Mouse (Mus musculus) heart, adult 2 months (tissue): ENCODE measurements around the gene 9430097D07Rik. TPM values are rescaled to one million over a fixed set of nuclear protein-coding genes. Genes with fewer than 3 reads are reported as not detected.

ENCODE experiments used
- DNase-seq, 2 experiments: peaks; one replicate each; pipeline ENCODE4 v3.0.0; 2021
- H3K27ac ChIP-seq: fragments of 200-600 bp; 2 replicates; pipeline ENCODE4 v1.8.1; 2022
- H3K27me3 ChIP-seq: fragments of 200-500 bp; 2 replicates; pipeline ENCODE4 v1.6.1; 2012; ENCODE audit warnings: mild to moderate bottlenecking, low read length, inconsistent platforms, mixed read lengths; ENCODE audit not compliant: control insufficient read depth, insufficient read depth
- H3K36me3 ChIP-seq: fragments of 200-500 bp; 2 replicates; pipeline ENCODE4 v1.6.1; 2012; ENCODE audit warnings: low read length, inconsistent platforms; ENCODE audit not compliant: control insufficient read depth, insufficient read depth
- H3K4me1 ChIP-seq: fragments of 200-500 bp; 2 replicates; pipeline ENCODE4 v1.6.1; 2011; ENCODE audit warnings: low read length; ENCODE audit not compliant: control insufficient read depth, insufficient read depth
- H3K4me3 ChIP-seq: fragments of 200-600 bp; 2 replicates; pipeline ENCODE4 v1.8.1; 2022
- H3K79me2 ChIP-seq: fragments of 200-500 bp; replicated peaks from 2 replicates; pipeline ENCODE4 v1.6.1; 2012; ENCODE audit warnings: mild to moderate bottlenecking, inconsistent platforms, low read length, moderate library complexity, mixed read lengths; ENCODE audit not compliant: control insufficient read depth, insufficient read depth
- H3K9ac ChIP-seq: fragments of 200-500 bp; 2 replicates; pipeline ENCODE4 v1.6.1; 2012; ENCODE audit warnings: low read depth, mild to moderate bottlenecking, control low read depth, inconsistent platforms, low read length, mixed read lengths
- CTCF ChIP-seq: fragments of 200-600 bp; IDR thresholded peaks from 2 replicates; pipeline ENCODE4 v1.8.1; 2022; ENCODE audit warnings: antibody characterized with exemption, mild to moderate bottlenecking, moderate library complexity
- EP300 ChIP-seq: fragments of 200-500 bp; IDR thresholded peaks from 2 replicates; pipeline ENCODE4 v1.6.1; 2011; ENCODE audit warnings: low read depth, low read length, control low read depth; ENCODE audit not compliant: insufficient read depth
- POLR2A ChIP-seq: fragments of 200-500 bp; IDR thresholded peaks from 2 replicates; pipeline ENCODE4 v1.6.1; 2011; ENCODE audit warnings: mild to moderate bottlenecking, low read depth, low read length, control low read depth; ENCODE audit not compliant: insufficient read depth
- WGBS: fragments of 180-500 bp; shearing (Covaris S2); methylation state at CpG from one replicate; pipeline ENCODE4 v1.1.7; 2018; 5-methylcytosine and 5-hydroxymethylcytosine counted together
- intact Hi-C: fragments of 180-260 bp; cut with DNase I; formaldehyde crosslinking; loops from one replicate; pipeline ENCODE4 v1.15.1; 2025
- polyA plus RNA-seq: library from polyadenylated mRNA; depleted of rRNA; stranded (reverse); fragments of >200 nt; gene quantifications from 2 replicates; pipeline ENCODE4 v1.2.3, GENCODE M21; 2012
- total RNA-seq, 2 experiments: library from RNA; stranded (reverse); gene quantifications; 2 replicates each; pipeline ENCODE4 v1.2.3; 2021

Gene 9430097D07Rik
- total and polyA plus RNA-seq, 3 experiments, result not detected

- Histone ChIP-seq H3K4me3 (no peak overlapping the region), H3K27ac (no peak overlapping the region), H3K36me3 (no peaks in the 10 kb centered on the region), H3K27me3 (no peaks in the 10 kb centered on the region), H3K9ac (no peak overlapping the region), H3K79me2 (no peaks in the 10 kb centered on the region), H3K4me1 (no peaks in the 10 kb centered on the region; the same call in 1 of the 2 replicates)
- TF ChIP-seq POLR2A, result no peak
- TF ChIP-seq EP300, result no peak
- TF ChIP-seq CTCF, result no peak
- peak in 1 of 2 experiments; percentile 51 for DNase-seq
- intact Hi-C loops, result no loop called here
- WGBS, result 46% methylated on average over 5 of the region's 5 CpGs
These were observed 7.3 kb downstream of the 9430097D07Rik start for GRCm38 (mm10) chr2:32568149-32568548.

- H3K4me1 ChIP-seq, result no peaks in the 10 kb centered on the region; the same call in 1 of the 2 replicates
- intact Hi-C loops, result loop anchor here (1.0 kb wide), 3 partner anchors 29 to 162 kb away; no protein-coding TSS in a partner anchor
- TF ChIP-seq EP300 (peak; percentile 98), CTCF (peak; percentile 92), POLR2A (no peak)
- peak; percentile 70 to 72 for DNase-seq
- H3K9ac ChIP-seq, result no peak overlapping the region
- H3K4me3 ChIP-seq, result no peak overlapping the region
- no peaks in the 10 kb centered on the region for H3K36me3 ChIP-seq
- no peaks in the 10 kb centered on the region for H3K79me2 ChIP-seq
- H3K27ac ChIP-seq, result no peak overlapping the region
- no peaks in the 10 kb centered on the region for H3K27me3 ChIP-seq
- WGBS, result 32% methylated on average over 4 of the region's 4 CpGs
These were observed 8.9 kb downstream of the 9430097D07Rik start for GRCm38 (mm10) chr2:32566536-32567063.

GRCm38 (mm10) chr2:32559570-32559969 lies 15.9 kb downstream of the 9430097D07Rik start:
- Histone ChIP-seq H3K4me1 (no peaks in the 10 kb centered on the region), H3K9ac (no peak overlapping the region), H3K36me3 (no peaks in the 10 kb centered on the region), H3K27ac (no peak overlapping the region), H3K27me3 (no peaks in the 10 kb centered on the region), H3K4me3 (no peak overlapping the region), H3K79me2 (no peaks in the 10 kb centered on the region; the same call in 1 of the 2 replicates)
- intact Hi-C loops, result no loop called here
- no peak for DNase-seq
- TF ChIP-seq EP300 (no peak), POLR2A (no peak), CTCF (no peak)
- 72% methylated on average over 5 of the region's 5 CpGs for WGBS

DNA sequence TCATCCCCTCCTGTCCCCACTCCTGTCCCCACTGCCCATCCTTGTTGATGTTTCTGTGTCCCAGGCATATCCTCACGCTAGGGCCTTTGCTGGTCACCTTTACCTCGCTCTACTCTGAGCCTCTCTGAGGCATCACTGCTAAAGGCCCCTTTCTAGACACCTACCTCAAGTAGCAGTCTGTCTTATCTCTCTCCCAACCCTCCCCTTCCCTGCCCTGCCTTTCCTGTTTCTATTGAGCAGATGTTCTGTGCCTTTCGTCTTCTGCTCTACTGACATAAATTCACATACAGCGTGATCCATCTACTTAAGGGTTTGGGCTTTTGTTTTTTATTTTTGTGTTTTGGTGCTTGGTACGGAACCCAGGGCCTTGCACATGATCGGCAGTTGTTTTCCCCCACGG lies 19.5 kb downstream of the 9430097D07Rik start:
- Histone ChIP-seq H3K9ac (no peak overlapping the region), H3K27ac (no peak overlapping the region), H3K27me3 (no peaks in the 10 kb centered on the region), H3K79me2 (no peaks in the 10 kb centered on the region; the same call in 1 of the 2 replicates), H3K4me1 (peaks cover 1% of the 10 kb centered on the region), H3K36me3 (no peaks in the 10 kb centered on the region), H3K4me3 (no peak overlapping the region)
- 78% methylated on average over 7 of the region's 7 CpGs for WGBS
- no peak for TF ChIP-seq CTCF
- no peak for TF ChIP-seq EP300
- no peak for TF ChIP-seq POLR2A
- no peak for DNase-seq
- intact Hi-C loops, result no loop called here

GRCm38 (mm10) chr2:32555484-32555883 lies 20.0 kb downstream of the 9430097D07Rik start:
- Histone ChIP-seq H3K9ac (no peak overlapping the region), H3K4me3 (no peak overlapping the region), H3K4me1 (peaks cover 1% of the 10 kb centered on the region), H3K79me2 (no peaks in the 10 kb centered on the region; the same call in 1 of the 2 replicates), H3K27ac (no peak overlapping the region), H3K27me3 (no peaks in the 10 kb centered on the region), H3K36me3 (no peaks in the 10 kb centered on the region)
- no peak for TF ChIP-seq EP300
- WGBS, result 59% methylated on average over 4 of the region's 4 CpGs
- DNase-seq, result no peak
- intact Hi-C loops, result no loop called here

DNA sequence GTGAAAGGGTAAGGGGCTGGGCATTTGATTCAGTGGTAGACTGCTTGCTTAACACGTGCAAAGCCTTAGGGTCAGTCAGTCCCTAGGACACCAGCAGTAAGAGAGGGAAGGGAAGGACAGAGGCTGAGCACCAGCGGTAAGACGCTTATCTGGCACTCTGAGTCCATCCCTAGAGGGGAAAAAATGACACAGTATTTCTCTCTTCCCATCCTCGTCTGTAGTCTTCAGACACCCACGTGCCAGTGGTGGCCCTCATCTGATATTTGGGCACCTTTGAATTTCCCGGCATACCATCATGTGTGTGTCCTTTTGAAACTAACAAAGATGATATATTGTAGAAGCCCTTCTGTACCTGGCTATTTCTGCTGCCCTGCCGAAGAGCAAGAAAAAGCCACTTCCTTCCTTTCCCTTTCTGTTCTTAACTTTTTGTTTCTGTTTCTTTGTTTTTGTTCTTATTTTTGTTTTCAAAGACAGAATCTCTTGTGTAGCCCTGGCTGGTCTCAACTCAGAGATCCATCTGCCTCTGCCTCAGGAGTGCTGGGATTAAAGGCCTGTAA lies 21.8 kb downstream of the 9430097D07Rik start:
- Histone ChIP-seq H3K27ac (no peak overlapping the region), H3K79me2 (no peaks in the 10 kb centered on the region; the same call in 1 of the 2 replicates), H3K4me3 (no peak overlapping the region), H3K4me1 (peaks cover 15% of the 10 kb centered on the region), H3K27me3 (no peaks in the 10 kb centered on the region), H3K9ac (no peak overlapping the region), H3K36me3 (no peaks in the 10 kb centered on the region)
- TF ChIP-seq EP300 (no peak), CTCF (no peak), POLR2A (no peak)
- WGBS, result 50% methylated on average over 7 of the region's 7 CpGs
- no peak for DNase-seq
- intact Hi-C loops, result no loop called here
